Mouse (Mus musculus): Measurements from ENCODE around the gene Ncbp2. TPM values are rescaled to one million over a fixed set of nuclear protein-coding genes. Genes with fewer than 3 reads are reported as not detected.

The Ncbp2 gene
- polyA plus RNA-seq, 1 experiment from 2014 or later = 80.6 TPM

DNA sequence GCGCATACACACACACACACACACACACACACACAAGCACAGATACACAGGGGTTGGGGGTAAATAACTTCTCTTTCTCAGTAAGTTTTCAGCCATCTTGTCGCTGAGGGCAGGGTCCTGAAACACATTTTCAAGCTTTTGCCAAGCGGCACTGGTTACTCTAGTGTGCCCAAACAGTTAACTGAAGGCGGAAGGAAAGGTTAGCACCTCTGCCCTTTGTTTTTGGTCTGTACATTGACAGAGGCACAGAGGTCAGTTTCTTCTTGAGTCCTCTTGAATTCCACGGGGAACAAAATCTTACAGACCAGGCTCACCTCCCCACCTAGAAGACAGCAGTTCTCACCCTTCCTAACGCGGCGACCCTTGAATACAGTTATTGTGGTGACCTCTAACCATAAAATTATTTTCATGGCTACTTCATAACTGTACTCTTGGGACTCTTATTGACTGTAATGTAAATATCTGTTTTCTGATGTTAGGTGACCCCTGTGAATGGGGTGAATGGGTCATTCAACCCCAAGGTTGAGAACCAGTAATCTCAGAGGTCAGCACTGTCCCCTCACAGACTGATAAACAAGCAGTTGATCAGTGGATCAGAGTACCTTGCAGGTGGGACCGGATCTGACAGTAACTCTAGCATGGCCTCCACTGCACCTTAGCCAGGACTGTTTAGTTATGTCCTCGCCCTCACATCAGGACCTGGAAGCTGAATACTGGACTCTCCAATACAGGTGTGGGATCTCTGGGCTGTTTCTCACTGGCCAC, 60.4 kb downstream of the Ncbp2 start:
- DNase-seq (ENCODE audit: low spot score) = no peak

DNA sequence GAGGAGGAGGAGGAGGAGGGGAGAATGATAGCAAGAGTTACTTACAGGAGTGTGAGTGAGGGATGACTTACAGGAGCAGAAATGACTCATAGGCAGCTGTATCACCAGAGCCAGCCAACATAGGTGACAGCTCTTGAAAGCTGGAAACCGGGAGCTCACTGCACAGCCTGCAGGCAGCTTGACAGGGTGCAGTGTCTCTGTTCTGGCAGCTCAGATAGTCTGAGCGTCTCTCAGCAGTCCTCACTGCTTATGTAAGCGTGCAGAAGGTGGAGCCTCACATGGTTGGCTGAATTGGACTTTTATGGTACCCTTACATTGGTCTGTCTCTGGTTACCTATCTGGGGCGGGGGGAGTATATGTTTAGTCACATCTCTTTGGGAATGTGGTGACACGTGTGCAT, 61.6 kb downstream of the Ncbp2 start:
- DNase-seq (ENCODE audit: low spot score) = no peak

GRCm38 (mm10) chr16:32010330-32010729, 62.0 kb downstream of the Ncbp2 start:
- no peak for DNase-seq (ENCODE audit: low spot score)

Small RNAs within 50 kb of the gene (microRNA-seq; reads per million reads assigned to microRNA genes)
- not detected for gene Gm26269 (ENCODE audit: borderline number of aligned reads)

Other genes starting within 250 kb of the Ncbp2 start
- 0.10 and 0.13 TPM in 2 replicates for gene Meltf, start 69.7 kb upstream of the Ncbp2 start, polyA plus RNA-seq (2015; fragmentation: Nextera tagmentation; extraction: Ambion mirVana)
- gene Pigz, start 14.7 kb upstream of the Ncbp2 start, polyA plus RNA-seq (2015; fragmentation: Nextera tagmentation; extraction: Ambion mirVana) = 2.7 and 3.1 TPM in 2 replicates
- gene 0610012G03Rik, start within 50 bp of the Ncbp2 start, polyA plus RNA-seq (2015; fragmentation: Nextera tagmentation; extraction: Ambion mirVana) = 92.1 and 95.1 TPM in 2 replicates
- 9.3 and 12.4 TPM in 2 replicates for gene Senp5, start 54.8 kb downstream of the Ncbp2 start, polyA plus RNA-seq (2015; fragmentation: Nextera tagmentation; extraction: Ambion mirVana)
- gene Pak2, start 130.8 kb downstream of the Ncbp2 start, polyA plus RNA-seq (2015; fragmentation: Nextera tagmentation; extraction: Ambion mirVana) = 43.8 and 47.4 TPM in 2 replicates
- gene Pigx, start 151.2 kb downstream of the Ncbp2 start, polyA plus RNA-seq (2015; fragmentation: Nextera tagmentation; extraction: Ambion mirVana) = 175 and 180 TPM in 2 replicates
- gene Cep19, start 151.3 kb downstream of the Ncbp2 start, polyA plus RNA-seq (2015; fragmentation: Nextera tagmentation; extraction: Ambion mirVana) = 44.7 and 48.0 TPM in 2 replicates
- 94.5 and 99.5 TPM in 2 replicates for gene Nrros, start 217.1 kb downstream of the Ncbp2 start, polyA plus RNA-seq (2015; fragmentation: Nextera tagmentation; extraction: Ambion mirVana)
- 4.1 and 6.6 TPM in 2 replicates for gene Bex6, start 231.3 kb downstream of the Ncbp2 start, polyA plus RNA-seq (2015; fragmentation: Nextera tagmentation; extraction: Ambion mirVana)